Mouse (Mus musculus): Measurements from ENCODE around the gene L2hgdh.
A peak's percentile ranks its signal among the peaks of the same experiment; 100 is the strongest.

Gene L2hgdh

DNA sequence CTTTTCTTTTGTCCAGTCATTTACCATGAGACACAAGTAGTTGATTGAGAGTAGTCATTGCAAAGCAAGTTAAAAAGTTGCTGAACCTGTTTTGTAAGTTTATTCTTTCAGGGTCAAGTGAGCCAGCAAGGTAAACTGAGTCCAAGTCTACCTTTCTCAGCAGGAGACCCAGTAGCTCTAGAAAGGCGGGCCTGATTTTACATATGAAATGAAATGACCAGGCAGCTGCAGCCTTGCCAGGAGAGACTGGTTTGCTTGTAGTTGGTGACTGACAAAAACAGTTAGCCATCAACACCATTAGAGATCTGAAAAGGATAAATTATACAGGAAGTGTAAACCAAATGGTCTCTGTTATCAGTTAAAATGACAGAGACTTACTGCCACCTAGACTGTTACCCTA lies 5.6 kb upstream of the L2hgdh start:
- DNase-seq (ENCODE audit: inconsistent age in 2 of 2, low spot score in 1 of 2), result no peak

DNA sequence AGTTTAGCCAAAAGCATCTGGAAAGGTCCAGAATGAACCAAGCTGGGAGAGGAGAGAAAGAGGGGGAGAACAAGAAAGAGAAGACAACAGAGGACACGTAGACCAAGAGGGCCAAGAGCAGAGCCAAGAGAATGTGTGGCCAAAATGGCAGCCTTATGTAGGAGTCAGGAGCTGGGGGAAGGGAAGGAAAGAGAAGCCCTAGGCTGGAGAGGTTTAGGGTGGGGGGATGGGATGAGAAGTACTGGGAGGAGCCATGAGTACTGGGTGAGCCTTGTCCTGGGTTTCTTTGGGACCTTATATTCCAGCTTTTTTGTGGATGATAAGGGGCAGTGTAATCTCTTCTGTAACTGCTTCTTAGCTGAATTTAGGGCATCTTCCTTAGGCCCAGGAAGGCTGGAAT lies 4.6 kb upstream of the L2hgdh start:
- DNase-seq (ENCODE audit: inconsistent age in 2 of 2, low spot score in 1 of 2), result no peak

DNA sequence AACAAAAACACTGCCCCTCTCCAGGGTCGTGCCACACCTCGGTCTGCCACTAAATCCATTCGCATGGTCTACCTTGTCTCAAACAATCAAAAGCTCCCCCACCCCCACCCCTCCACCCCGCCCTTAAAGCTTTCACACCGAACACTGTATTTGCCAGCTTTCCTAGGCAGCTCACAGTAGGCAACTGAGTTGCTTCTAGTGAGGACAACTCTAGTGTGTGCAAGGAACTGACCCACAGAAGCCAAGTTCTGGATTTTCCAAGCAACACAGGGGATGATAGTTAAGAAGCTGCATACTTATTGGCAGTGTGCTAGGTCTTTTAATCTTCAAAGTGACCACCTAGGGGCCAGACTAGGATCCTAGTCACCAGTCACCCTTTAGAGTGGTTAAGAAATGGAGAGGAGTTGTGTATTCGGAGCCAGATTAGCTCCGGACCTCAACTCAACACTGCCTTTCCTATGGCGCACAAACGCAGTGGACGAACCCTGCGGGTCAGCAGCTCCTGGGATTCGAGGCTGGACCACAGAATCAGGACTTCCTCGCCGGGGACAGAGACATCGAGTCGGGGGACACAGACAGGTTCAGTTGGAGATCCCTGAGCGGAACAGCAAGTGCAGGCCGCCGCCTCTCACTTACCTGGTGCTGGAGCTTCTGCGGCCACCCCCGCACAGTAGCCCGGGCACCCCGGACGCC lies 509 bp downstream of the L2hgdh start:
- DNase-seq (ENCODE audit: inconsistent age in 2 of 2, low spot score in 1 of 2), result no peak

DNA sequence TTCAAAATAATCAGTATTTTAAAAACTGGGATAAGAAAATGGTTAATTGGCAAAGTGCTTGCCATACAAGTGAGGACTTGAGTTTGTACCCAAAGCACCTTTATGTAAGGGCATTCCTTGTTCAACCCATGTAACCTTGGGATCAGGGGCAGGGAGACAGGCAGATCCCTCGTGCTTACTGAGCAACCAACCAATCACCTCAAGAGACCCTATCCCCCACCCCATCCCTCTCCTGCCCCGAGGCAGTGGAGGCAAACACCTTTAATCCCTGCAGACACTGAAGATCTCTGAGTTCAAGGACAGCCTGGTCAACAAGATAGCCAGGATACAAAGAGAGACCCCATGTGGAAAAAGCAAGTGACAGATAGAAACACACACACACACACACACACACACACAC lies 1.3 kb downstream of the L2hgdh start:
- peak in 1 of 2 experiments; percentile 29 for DNase-seq (ENCODE audit: inconsistent age in 2 of 2, low spot score in 1 of 2)

DNA sequence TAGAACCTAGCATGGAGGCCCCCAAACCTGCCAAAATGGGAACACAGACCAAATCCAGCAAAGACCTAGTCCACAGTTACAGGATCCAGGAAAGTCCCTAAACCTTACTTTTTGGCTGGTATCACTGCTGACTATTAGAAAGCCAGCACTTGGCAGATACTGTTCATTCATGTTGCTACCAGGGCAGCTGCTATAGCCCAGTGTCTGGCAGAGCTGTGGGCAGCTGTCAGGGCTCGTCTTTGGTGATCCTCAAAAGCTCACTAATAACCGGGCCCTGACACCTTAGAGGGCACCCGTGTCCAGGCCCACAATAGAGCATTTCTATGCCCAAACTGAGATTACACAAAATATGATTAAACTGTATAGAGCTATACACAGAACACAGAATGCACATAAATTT lies 1.8 kb downstream of the L2hgdh start:
- DNase-seq (ENCODE audit: inconsistent age in 2 of 2, low spot score in 1 of 2), result no peak

DNA sequence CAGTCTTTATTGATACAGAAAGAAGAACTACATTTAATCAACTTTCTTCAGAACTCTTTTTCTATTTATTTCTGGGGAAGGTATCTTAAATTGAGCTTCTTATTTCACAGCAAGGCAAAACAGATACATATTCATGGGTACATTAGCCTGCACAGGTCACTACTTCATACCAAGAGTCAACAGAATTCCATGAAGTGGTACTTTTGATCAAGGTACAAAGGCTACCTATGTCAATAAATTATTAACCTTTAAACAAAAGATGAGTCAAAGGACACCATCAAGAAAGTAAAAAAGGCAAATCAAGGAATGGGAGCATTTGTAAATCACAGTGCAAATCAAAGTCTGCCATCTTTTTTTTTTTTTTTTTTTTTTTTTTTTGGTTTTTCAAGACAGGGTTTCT lies 11.0 kb downstream of the L2hgdh start:
- DNase-seq (ENCODE audit: inconsistent age in 2 of 2, low spot score in 1 of 2), result no peak

DNA sequence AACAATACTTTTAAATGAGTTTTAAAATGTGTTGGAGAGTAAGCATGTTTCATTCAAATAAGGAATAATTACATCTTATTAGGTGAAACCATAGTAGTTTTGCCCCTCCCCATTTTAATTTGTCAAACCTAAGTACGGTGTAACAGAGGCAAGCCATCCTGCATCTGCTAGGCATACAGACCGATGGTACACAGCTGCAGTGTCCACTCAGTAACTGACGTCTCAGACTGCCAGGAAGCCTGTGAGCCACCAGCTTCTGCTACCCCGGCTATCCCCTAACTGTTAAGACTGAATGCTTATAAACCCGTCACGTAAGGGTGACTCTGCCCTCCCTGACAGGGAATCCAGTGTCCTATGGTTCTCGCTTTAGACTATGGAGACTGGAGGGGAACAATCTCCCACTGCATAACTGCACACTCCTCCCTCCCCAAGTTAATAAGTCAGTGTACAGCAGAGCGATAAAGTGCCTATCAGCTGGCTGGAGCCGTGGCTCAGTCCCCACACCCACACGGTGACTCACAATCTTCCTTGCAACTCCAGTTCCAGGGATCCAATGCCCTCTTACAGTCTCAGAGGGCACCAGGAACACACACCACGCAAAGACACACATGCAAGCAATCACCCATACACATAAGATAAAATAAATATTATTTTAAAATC lies 19.7 kb downstream of the L2hgdh start:
- DNase-seq (ENCODE audit: inconsistent age in 2 of 2, low spot score in 1 of 2), result peak in 1 of 2 experiments; percentile 40

DNA sequence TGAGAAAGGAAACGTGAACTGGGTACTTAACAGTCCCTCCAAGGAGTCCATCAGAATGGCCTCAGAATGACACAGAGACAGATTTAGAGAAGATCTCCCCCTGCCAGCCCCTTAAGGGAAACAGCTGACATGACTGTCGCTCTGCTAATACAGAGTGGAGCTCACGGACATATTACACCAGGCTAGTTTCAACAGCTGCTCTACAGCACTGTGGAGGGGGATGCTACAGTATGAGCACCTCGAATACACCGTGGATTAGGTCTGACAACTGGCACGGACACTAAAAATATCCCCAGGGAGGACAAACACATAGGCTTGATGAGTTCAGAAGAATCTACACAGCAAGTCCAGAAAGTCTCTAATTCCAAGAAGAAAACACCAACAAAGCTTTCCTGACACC lies 26.3 kb downstream of the L2hgdh start:
- DNase-seq (ENCODE audit: inconsistent age in 2 of 2, low spot score in 1 of 2), result no peak

DNA sequence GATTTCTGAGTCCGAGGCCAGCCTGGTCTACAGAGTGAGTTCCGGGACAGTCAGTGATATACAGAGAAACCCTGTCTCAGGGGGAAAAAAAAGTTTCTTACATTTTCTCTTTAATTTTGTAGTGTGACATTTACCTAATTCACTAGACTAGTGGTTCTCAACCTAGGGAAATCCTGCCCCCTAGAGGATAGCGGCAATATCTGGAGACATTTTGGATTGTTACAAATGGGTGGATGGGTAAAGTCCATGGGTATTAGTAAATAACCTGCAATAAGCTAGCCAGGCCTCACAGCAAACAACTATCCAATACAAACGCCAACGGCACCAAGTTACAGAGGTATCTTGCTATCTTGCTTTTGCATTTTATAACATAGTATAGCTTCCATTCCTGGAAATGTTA lies 27.9 kb downstream of the L2hgdh start:
- peak; percentile 41 to 85 for DNase-seq (ENCODE audit: inconsistent age in 2 of 2, low spot score in 1 of 2)

DNA sequence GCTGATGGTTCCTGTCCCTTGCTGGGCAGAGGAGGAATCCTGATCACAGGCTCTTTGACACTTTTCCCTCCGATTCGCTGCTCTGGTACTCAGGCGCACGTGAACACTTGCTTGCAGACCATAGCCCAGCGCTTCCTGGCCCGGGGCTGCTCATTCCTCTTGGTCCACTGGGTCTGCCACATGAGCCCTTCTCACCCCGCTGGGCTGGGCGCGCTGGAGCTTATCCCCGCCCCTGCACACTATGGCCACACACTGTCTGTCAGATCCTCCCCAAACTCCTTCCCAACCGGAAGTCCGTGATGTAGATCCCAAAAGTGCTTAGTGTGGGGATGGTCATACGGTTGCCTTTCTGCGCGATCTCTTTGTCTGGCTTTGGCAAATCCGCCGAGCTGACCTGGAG lies 31.2 kb downstream of the L2hgdh start:
- DNase-seq (ENCODE audit: inconsistent age in 2 of 2, low spot score in 1 of 2), result no peak

DNA sequence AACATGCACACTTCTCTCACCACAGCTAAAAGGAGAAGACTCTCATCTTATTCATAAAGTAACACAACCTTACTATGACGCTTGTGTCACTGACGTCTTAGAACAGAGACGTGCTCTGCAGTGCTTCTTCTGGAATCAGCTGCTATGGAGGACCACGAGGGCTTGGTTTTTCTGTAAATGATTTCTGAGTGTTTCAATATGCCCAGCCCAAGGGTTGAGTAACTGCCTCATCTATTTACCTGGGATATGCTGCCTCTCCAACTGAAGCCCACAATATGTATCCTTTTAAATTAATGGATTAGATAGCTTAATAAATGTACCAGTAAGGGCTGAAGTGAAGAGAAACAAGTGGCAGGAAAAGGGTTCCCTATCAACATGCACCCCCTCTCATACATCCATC lies 34.0 kb downstream of the L2hgdh start:
- no peak for DNase-seq (ENCODE audit: inconsistent age in 2 of 2, low spot score in 1 of 2)

DNA sequence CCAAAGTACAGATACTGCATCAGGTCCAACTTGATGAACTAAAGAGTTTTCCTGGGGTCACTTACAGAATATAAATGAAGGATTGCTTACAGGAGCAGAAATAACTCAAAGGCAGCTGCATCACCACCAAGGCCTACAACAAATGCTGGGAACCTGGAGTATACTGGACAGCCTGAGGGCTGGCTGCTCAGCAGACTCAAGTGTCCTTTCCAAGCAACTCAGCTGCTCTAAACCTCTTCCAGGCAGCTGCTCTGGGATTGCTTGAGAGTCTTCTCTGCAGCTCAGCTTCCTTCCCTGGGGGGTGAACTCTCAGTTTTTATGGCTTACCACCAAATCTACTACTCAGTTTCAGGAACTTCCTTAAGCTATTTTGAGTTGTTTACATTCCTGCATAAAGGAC lies 35.6 kb downstream of the L2hgdh start:
- DNase-seq (ENCODE audit: inconsistent age in 2 of 2, low spot score in 1 of 2), result no peak

DNA sequence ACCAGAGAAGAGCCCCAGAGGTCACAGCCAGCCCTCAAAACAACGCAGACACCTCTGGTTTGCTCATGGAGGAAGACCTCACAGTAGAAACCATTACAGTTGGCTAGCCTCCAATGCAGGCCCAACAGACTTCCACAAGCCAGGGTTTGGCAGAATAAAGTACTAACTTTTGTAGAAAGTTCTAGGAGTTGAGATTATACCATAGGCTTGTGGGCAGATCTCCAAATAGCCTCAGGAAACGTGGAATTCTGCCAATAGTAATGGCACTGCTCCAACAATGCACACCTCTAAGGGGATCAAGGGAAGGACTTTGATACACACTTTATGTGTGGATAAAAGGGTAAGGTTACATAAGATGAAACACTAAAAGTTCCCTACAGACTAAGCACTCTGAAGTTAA lies 36.3 kb downstream of the L2hgdh start:
- peak in 1 of 2 experiments; percentile 47 for DNase-seq (ENCODE audit: inconsistent age in 2 of 2, low spot score in 1 of 2)

DNA sequence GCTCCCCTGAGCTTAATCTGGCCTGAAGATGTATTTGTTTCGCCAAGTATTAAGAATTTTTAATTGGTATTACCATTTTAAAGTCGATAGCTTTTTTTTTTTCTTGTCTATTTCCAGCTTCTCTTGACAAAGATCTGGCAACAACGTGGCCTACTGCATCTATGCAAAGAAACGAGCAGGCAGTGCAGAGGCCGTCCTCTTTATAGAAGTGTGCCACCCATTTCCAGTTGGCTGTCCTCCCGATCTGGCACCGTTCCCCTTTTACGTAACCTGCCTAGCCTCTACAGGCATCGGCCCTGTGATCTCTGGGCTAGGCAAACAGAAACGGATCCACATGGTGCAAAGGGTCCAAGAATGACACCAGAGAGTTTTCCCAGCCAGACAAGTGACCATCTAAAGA lies 41.1 kb downstream of the L2hgdh start:
- DNase-seq (ENCODE audit: inconsistent age in 2 of 2, low spot score in 1 of 2), result peak; percentile 91 to 96

DNA sequence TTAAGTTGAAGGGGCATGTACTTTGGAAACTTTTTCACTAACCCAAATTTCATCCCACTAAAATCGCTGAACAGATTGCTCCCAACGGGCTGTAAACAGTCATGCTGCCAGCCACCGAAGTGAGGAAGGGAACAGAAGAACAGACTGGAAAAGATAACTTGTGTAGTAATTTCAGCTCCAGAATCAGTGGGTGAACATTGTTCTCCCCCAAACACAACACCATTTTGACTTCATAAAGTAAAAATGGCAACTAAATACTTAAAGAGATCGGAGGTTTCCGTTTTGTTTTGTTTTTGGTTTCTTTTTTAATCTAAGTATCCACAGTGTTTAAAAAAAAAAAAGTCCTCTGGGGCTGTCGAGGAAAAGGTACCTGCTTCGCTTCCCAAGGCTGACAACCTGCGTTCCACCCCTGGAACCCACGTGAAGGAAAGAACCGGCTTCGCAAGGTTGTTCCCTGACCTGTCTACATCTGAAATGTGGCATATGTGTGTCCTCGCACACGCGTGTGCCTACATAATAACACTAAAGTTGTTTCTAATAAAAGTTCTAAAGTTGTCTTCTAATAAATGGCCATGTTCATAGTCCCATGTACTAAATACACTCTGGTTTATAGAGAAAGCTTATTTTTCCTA lies 41.8 kb downstream of the L2hgdh start:
- peak in 1 of 2 experiments; percentile 71 for DNase-seq (ENCODE audit: inconsistent age in 2 of 2, low spot score in 1 of 2)

DNA sequence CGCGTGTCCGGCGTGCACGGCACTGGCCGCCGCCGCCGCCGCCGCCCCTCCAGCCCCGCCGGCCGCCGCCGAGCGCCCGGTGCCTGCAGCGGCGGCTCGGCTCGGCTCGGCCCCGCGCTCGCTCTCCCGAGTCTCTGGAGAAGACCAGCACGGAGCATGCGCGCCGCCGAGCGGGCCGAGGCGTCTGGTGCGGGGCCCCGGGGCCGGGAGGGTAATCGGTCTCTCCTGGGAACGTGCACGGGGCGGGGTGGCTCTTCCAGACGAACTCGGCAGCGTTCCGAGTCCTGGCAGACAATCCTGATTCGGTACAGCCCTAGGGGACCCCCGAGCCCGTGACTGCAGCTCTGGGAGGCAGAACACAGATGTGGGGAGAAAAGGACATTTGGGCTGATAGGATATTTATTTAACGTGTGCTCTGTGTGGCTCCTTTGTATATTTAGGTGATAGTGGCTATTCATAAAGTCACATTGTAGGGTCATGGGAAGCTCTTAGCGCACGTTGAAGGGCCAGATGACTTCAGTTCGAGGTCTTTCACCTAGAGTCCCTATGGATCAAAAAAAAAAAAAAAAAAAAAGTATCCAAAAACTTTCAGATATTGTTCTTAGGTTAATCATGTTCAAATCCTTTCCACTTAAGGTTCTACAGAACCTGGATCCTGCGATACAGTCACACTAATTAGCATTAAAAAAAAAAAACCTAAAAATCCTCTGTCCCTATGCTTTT lies 42.4 kb downstream of the L2hgdh start:
- peak; percentile 91 to 95 for DNase-seq (ENCODE audit: inconsistent age in 2 of 2, low spot score in 1 of 2)

DNA sequence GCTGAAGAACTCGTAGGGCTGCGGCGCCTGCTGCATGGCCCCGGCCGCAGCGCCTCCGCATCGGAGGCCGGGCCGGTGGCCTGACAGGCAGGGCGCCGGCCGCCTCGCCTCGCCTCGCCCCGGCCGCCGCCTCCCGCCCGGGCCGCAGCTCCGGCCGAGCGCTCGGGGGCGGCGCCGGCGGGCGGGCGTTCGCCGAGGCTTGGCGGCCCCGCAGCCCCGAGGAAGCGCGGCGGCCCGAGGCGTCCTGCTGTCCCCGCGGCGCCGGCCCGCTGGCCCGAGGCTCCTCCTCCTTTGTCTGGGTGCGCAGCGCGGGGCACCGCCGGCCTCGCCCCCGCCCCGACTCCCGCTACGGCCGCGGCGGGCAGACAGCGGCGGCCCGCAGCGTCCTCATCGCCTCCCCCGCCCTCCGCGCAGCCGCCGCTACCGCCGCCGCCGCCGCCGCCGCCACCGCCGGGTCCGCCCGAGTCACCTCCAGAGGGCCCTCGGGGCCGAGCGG lies 43.1 kb downstream of the L2hgdh start, which contains the start of gene Sos2:
Gene Sos2 (minus strand): TSS at position 287 of the 496 bp plus-strand sequence.
- peak; percentile 79 to 86 for DNase-seq (ENCODE audit: inconsistent age in 2 of 2, low spot score in 1 of 2)

DNA sequence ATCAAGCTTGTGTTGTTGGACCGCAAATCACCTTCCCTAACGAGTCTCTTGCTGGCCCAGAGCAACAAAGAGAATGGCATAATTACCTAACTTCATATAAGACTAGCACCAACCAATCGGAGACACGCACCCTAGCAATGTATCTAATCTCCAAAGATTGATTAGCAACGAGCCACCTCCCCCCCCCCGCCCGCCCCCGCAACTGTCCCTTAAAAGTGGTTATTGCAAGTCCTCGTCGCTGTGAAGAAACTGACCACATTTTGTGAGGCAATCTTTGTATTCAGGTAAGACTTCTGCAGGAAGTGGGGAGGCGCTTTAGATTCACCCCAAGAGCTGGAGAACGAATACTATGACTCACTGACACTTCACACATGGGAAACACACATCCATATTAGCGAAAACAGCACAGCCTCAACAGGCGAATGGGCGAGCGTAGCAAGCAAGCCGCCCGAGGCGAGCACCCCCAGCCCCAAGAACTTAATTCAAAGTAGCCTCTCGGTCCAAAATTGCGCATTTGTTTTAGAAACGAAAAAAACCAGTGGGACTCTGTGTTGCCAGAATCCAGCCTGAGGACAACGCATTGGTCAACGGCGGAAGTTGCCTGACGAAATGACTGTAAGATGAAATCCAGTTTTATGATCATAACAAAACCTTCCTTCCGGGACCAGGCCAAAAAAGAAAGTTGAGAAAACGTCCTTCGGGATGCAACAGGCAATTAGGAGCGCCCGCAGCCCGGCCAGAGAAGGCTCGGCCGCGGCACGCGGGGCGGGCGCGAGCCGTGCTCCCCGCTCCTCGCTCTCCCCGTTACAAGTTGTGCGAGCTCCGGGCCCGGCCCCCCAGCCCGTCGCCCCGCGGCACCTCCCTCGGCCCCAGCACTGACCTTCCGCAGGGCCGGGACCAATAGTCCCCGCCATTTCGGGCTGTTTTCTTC lies 43.8 kb downstream of the L2hgdh start:
- peak; percentile 66 to 91 for DNase-seq (ENCODE audit: inconsistent age in 2 of 2, low spot score in 1 of 2)

DNA sequence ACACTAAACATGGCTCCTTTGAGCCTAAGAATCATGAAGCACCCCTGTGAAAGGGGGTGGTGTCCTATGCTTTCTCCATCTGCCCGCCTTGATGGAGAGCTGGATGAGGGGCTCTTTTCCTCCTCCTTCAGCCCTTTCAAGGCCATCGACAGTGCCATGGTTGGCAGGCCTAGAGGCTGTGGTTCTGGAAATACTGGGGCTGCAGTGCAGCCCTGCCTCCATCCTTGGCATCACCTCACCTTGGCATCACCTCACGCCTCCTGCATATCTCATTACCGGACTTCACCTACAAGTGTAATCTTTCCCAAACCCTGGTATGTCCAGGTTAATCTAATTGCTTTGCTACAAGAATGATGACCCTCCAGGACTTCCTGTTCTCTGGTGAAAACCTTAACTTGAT lies 48.5 kb downstream of the L2hgdh start:
- DNase-seq (ENCODE audit: inconsistent age in 2 of 2, low spot score in 1 of 2), result no peak
